In the genomic region with DNA sequence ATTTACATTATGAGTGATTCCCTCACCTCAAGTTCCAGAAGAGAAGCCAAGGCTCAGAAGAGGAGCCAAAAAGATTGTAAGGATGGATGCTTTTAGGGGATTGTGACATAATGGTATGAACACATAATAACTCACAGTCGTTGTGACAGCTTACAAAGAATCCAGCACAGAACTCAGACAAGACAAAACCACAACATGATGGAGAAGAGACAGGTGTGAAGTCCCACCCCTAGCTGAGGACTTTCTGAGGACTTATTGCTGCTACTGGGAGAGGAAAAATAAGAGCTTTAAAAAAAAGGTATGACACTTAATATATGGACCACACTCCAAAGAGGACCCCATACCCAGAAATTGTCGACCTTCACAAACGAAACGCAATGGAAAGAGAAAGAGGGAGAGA, we compare ENCODE assay signal across 27 mouse cellular contexts.
"Had no signal": no experiment of that assay in that cellular context is flagged by ENCODE, and none has a peak within 500 bp of the region (broad histone marks: within the 10 kb centered on the region; RNA-seq: fewer than 3 reads in every experiment).

No protein-coding gene starts in this region.

- H3K36me3 ChIP-seq: embryonic facial prominence, embryonic 10.5 days; embryonic facial prominence, embryonic 12.5 days; embryonic facial prominence, embryonic 13.5 days; embryonic facial prominence, embryonic 15.5 days; forebrain, embryonic 10.5 days; forebrain, embryonic 12.5 days; forebrain, embryonic 15.5 days; heart, embryonic 10.5 days had no signal

- DNase-seq: cerebellum, adult 9-11 months; cerebellum, postnatal 10 days; cerebellum, postnatal 14 days; cerebellum, postnatal 25 days; cerebellum, postnatal 36 days; embryo, embryonic 11 days; forebrain, postnatal 0 days; gastrocnemius, adult 2 months; gastrocnemius, postnatal 10 days; gastrocnemius, postnatal 14 days; gastrocnemius, postnatal 25 days; gastrocnemius, postnatal 36 days; heart, adult 11 months; heart, adult 18-20 months; heart, adult 2 months had no signal

- H3K4me3 ChIP-seq: embryonic facial prominence, embryonic 10.5 days; embryonic facial prominence, embryonic 12.5 days; embryonic facial prominence, embryonic 13.5 days; embryonic facial prominence, embryonic 15.5 days; erythroblast, embryonic 14.5 days; forebrain, embryonic 10.5 days; forebrain, embryonic 12.5 days; forebrain, embryonic 13.5 days; forebrain, embryonic 15.5 days; gastrocnemius, adult 2 months; heart, adult 2 months; heart, embryonic 10.5 days had no signal

- H3K4me2 ChIP-seq: embryonic facial prominence, embryonic 12.5 days; embryonic facial prominence, embryonic 13.5 days; embryonic facial prominence, embryonic 15.5 days; forebrain, embryonic 12.5 days; forebrain, embryonic 13.5 days; forebrain, embryonic 15.5 days had no signal

- ATAC-seq: forebrain, embryonic 13.5 days; forebrain, embryonic 14.5 days; forebrain, embryonic 15.5 days; forebrain, embryonic 16.5 days; forebrain, postnatal 0 days had no signal

- H3K27me3 ChIP-seq: embryonic facial prominence, embryonic 12.5 days; embryonic facial prominence, embryonic 13.5 days; embryonic facial prominence, embryonic 15.5 days; forebrain, embryonic 12.5 days; forebrain, embryonic 13.5 days; forebrain, embryonic 15.5 days had no signal
